Mouse (Mus musculus) T-helper 1 cell (primary cell): Measurements from ENCODE around the gene Gm8232.
"Not testable (repeated sequence)": the region's sequence is repeated elsewhere in the genome, so short reads cannot be mapped to it uniquely, and the experiment has no call there.

Experiments used
- in situ Hi-C: fragments of 300-600 bp; cut with MboI, MseI; formaldehyde crosslinking; loops from one replicate; pipeline ENCODE4 v1.15.1; 2025; ENCODE audit warnings: high pct_unique_total_duplicates

Gm8232 gene

DNA sequence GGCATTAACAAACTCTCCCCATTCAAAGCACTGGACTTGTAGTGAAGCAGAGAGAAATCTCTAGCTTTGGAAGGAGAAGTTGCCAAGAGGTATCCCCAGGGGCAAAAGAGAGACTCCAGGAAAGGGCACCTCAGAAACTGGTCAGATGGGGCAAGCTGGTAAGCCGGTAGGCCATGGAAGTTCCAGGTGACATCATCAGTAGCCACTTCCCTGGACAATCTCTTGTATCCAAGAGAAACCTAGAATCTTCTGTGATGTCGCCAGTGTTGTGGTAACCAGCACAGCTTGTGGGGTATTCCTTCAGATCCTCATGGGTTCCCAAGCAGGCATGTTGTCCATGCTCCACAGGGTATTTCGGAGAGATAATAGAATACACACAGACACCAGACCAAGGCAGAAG lies at the start of gene Gm8232:
Gene Gm8232 (plus strand): TSS at position 301 of the 400 bp plus-strand sequence.
- in situ Hi-C loops = loop anchor here (10.0 kb wide), 1 partner anchor 1019 kb away; the partner anchor contains the start of gene Gm8138

DNA sequence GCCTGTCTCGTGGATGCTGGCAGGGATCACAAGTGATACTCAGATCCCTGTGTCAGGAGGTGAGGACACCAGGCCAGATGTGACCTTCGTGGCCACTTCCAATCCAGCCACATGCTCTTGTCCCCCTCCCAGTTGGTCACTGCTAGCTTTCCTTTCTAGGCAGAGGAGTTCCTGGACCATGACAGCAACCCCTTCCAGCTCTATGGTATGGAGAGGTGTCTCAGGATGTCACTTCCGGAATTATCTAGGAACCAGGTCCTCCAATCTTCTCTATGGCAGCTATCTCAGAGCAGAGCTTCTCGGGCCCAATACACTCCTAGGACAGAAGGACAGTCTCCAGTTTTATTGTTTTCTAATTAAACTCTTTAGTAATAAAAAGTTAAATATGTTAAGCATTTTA lies 49.2 kb upstream of the Gm8232 start:
- in situ Hi-C loops = loop anchor here (5.0 kb wide), 1 partner anchor 77 kb away; no protein-coding TSS in a partner anchor

DNA sequence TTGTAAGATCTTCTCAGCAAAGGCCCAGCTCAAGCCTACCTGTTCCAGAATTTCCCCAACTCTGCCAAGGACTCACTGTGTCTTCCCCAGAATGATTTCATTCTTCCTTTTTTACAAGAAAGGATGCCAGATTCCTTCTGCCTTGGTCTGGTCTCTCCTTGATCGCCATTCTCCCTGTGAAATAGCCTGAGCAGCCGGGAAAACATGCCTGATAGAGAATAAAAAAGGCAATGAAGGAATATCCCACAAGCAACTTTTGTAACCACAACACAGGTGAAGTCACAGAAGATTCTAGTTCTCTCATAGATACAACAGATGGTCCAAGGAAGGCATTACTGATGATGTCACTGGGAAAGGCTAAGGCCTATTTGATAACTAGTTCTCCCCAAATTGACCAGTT lies 22.8 kb upstream of the Gm8232 start, which contains the start of gene Gm3371:
Gene Gm3371 (minus strand): TSS at position 101 of the 400 bp plus-strand sequence.
- in situ Hi-C loops = not testable (repeated sequence)
